Mouse (Mus musculus): Measurements from ENCODE around the gene Usp29. TPM values are rescaled to one million over a fixed set of nuclear protein-coding genes. Genes with fewer than 3 reads are reported as not detected.

The Usp29 gene
- polyA plus RNA-seq (2014; fragmentation: Illumina TruSeq; extraction: RNeasy Lipid Tissue Mini Kit (QIAGEN cat#74804)), result 1.3 TPM

DNA sequence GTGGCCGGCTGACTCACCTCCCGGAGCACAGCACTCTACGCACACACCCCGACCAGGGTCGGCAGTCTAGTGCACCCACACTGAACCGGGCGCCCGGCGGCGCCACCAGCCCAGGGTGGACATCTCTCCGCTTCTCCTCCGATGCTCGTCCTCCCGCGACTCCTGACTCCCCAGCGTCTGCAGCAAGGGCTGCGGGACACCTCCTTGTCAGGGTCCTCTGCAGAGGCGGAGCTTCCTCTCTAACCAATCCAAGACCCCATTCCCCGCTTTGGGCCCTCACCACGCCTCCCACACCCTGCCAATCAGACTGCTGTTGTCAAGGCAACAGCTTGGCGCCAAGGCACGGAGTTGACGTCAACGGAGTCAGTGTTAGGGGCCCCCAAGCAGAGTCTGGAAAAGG, at the start of gene Usp29, which contains the start of gene Peg3:
Gene Usp29 (plus strand): TSS at position 338 of the 400 bp plus-strand sequence.
Gene Peg3 (minus strand): TSS at position 191 of the 400 bp plus-strand sequence.

DNA sequence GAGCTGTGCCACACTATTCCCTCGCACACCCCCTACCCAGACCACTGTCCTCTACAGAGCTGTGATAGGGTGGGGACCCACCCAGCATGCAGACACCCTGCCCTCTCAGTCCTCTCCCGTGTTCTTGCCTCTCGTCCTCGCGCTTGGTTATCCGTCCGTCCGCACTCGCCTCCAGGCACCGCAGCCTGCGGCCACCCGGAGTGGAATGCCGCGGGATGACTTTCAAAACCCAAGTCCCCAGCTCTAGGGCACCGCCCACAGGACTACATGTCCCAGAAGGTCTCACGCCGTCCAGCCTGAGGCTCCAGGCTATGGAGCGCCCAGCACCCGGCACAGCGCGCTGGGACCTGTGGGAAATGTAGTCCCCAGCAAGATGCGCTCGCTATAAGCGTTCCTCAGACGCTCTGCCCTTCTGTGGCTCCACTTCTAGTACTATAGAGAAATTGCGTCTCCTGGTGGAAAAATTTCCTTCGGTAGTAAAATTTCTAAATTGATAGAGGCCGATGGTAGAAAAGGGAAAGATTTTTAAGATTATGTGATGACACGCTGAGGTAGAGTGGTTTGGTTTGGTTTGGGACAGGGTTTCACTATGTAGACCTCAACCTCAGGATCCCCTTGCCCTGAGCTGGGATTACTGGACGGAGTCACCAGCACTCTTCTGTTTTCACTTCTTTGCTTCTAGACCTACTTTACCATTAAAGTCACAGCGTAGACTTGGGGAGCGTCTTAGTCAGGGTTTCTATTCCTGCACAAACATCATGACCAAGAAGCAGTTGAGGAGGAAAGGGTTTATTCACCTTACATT, 33.9 kb upstream of the Usp29 start, which contains the start of gene Zim1:
Gene Zim1 (minus strand): TSS at position 210 of the 805 bp plus-strand sequence.

DNA sequence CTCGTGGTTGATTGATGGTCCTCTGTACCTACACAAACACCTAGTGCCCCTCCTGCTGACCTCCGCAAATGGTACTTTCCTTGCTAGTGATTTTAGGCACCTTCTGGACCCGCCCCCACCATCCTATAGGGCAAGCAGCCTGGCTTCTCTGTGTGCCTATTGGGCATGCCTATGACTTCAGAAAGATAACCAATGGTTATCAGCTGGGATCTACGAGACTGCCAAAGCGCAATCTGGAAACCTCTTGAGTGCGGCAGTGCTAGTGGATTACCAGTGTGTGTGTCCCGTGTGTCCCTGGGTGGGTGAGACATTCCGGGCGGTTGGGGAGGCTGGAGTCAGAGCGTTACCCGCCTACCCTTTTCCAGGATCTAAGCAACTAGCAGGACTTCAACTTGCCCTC, 264.9 kb downstream of the Usp29 start, which contains the start of gene Aurkc:
Gene Aurkc (plus strand): TSS at position 50 of the 400 bp plus-strand sequence.

Other genes with a start within 250 kb of the Usp29 start
- gene Olfr5, start 243.6 kb upstream of the Usp29 start, polyA plus RNA-seq (2014; fragmentation: Illumina TruSeq; extraction: RNeasy Lipid Tissue Mini Kit (QIAGEN cat#74804)), result not detected
- gene Olfr1347, start 230.8 kb upstream of the Usp29 start, polyA plus RNA-seq (2014; fragmentation: Illumina TruSeq; extraction: RNeasy Lipid Tissue Mini Kit (QIAGEN cat#74804)), result not detected
- not detected for gene Olfr1348, start 221.8 kb upstream of the Usp29 start, polyA plus RNA-seq (2014; fragmentation: Illumina TruSeq; extraction: RNeasy Lipid Tissue Mini Kit (QIAGEN cat#74804))
- gene Olfr1349, start 207.6 kb upstream of the Usp29 start, polyA plus RNA-seq (2014; fragmentation: Illumina TruSeq; extraction: RNeasy Lipid Tissue Mini Kit (QIAGEN cat#74804)), result not detected
- gene Olfr1350, start 165.7 kb upstream of the Usp29 start, polyA plus RNA-seq (2014; fragmentation: Illumina TruSeq; extraction: RNeasy Lipid Tissue Mini Kit (QIAGEN cat#74804)), result not detected
- gene Zim1, start 34.1 kb upstream of the Usp29 start, polyA plus RNA-seq (2014; fragmentation: Illumina TruSeq; extraction: RNeasy Lipid Tissue Mini Kit (QIAGEN cat#74804)), result 1.0 TPM
- 25.7 TPM for gene Peg3, start 147 bp upstream of the Usp29 start, polyA plus RNA-seq (2014; fragmentation: Illumina TruSeq; extraction: RNeasy Lipid Tissue Mini Kit (QIAGEN cat#74804))